Mouse (Mus musculus) mesoderm, embryonic 11.5 days (tissue): Measurements from ENCODE around the gene Inhbe.
A peak's percentile ranks its signal among the peaks of the same experiment; 100 is the strongest.
"Not testable (repeated sequence)": the region's sequence is repeated elsewhere in the genome, so short reads cannot be mapped to it uniquely, and the experiment has no call there.

Experiments used
- DNase-seq: peaks from one replicate; pipeline ENCODE4 v3.0.0-alpha.2; 2012; ENCODE audit warnings: low read depth, low spot score

Inhbe gene

DNA sequence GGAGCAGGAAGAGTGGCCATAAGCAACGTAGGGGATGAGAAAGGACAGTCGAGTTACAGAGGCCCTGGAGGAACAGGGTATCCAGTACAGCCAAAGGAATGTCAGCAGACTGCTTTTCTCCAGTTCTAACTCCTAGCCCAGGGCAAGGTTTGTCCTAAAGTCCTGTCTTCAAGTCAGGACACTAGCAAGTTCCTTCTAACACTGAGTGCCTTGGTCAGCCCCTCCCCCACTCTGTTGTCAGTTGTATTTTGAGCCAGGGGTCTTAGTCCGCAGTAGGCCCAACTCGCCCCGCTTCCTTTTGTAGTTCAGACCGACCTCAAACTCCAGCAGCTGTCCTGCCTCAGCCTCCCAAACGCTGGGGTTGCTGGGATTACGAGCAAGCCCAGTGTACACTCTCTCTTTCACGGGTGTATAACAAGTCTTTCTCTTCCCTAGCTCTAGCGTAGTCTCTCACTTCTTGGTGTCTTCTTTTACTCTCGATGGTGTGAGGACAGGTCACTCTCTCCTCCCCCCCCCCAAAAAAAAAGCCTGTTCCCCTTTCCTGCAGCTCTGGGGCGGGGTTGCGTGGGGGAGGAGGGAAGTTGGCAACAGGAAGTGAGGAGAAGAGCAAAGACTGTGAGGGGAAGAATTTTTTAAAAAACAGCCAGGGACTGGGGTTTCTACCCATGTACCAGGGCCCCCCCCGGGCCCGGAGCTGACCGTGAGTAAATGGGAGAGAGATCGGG is 30.9 kb downstream of the Inhbe start:
- no peak for DNase-seq

DNA sequence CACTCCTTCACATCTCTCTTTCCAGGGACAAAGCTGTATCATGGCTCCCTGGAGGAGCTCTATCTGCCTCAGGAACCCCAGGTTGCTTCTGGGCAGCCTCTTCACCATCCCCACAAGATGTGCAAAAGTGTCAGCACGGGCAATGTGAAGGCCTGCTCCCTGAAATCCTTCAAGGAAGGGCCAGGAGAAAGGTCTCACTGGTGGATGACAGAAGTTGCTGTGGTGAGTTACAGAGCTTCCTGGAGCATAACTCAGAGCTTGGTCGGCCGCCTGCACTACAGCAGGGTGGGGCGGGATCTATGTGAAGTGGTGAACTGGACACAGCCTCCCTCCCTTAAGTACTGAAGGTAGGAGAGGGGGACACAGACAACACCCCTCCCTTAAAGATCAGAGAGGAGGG is 31.5 kb downstream of the Inhbe start:
- no peak for DNase-seq

- no peak for DNase-seq
Observed at GRCm38 (mm10) chr10:127322178-127322577, 32.0 kb downstream of the Inhbe start.

GRCm38 (mm10) chr10:127321621-127322020 is 32.6 kb downstream of the Inhbe start, which contains the start of gene Arhgap9:
Arhgap9 (plus strand) TSS chr10:127321964.
- DNase-seq = no peak

- no peak for DNase-seq
Observed at GRCm38 (mm10) chr10:127319969-127320368, 34.2 kb downstream of the Inhbe start.

DNA sequence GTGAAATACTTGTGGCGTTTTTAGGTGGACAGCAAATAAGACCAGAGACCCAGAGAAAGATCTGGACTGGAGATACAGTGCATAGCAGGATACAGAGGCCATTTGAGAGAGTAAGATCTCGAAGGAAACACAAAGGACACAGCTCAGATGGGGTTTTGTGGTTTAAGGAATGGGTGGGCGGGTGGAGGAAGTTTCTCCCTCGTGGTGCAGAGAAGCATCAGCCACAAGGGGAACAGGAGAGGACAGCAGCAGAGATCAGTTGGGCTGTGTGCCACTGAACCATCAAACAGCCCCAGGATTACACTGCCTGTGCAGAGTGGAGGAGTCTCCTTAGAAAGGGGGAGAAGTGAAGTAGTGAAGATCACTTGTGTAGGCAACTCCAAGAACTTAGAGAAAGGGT is 36.2 kb downstream of the Inhbe start:
- no peak for DNase-seq

- no peak for DNase-seq
Observed at GRCm38 (mm10) chr10:127317277-127317676, 36.9 kb downstream of the Inhbe start.

- DNase-seq = not testable (repeated sequence)
Observed at GRCm38 (mm10) chr10:127314950-127315349, 39.3 kb downstream of the Inhbe start.

DNA sequence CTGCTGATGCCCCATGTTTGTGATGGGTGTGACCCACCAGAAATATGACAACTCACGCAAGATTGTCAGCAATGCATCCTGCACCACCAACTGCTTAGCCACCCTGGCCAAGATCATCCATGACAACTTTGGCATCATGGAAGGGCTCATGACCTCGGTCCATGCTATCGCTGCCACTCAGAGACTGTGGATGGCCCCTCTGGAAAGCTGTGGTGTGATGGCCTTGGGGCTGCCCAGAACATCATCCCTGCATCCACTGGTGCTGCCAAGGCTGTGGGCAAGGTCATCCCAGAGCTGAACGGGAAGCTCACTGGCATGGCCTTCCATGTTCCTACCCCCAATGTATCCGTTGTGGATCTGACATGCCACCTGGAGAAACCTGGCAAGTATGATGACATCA is 40.7 kb downstream of the Inhbe start:
- not testable (repeated sequence) for DNase-seq

GRCm38 (mm10) chr10:127312858-127313257 is 41.4 kb downstream of the Inhbe start:
- no peak for DNase-seq

GRCm38 (mm10) chr10:127312356-127312676 is 41.9 kb downstream of the Inhbe start:
- peak; percentile 94 for DNase-seq

GRCm38 (mm10) chr10:127311476-127312355 is 42.5 kb downstream of the Inhbe start, which contains the start of gene Mars:
Mars (minus strand) TSS chr10:127311786.
- DNase-seq = peak; percentile 94

DNA sequence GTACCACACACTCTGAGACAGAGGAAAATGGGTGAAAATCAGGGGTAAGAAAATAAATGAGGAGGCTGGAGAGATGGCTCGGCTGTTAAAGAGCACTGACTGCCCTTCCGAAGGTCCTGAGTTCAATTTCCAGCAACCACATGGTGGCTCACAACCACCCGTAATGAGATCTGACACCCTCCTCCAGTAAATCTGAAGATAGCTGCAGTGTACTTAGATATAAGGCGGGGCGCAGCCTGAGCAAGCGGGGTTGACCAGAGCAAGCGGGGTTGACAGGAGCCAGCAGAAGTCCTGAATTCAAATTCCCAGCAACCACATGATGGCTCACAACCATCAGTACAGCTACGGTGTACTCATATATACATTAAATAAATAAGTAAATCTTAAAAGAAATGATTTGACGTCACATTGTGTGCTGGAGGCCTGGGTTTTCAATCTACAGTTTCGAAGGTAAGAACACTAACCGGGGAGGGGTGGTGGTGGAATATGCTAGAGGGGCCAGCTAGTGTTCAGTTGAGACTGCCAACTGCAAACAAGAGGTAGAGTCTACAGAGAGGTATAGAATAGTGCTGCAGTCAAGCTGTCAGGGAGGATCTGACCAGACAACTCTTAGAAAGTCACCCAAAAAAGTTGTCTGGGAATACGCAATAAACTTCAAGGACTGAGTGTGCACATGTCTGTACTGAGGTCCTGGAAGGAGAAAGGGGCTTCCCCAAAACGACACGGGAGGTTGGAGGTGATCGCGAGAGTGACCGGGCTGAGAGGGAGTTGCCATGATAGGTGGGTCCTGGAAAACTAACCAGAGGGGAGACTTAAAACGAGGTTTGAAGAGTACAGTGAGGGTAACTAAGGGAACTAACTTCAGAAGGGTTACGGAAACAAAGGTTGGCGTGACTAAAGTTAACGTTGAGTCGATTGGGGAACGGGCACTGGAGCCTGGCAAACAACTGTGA is 43.4 kb downstream of the Inhbe start:
- DNase-seq = peak; percentile 64

GRCm38 (mm10) chr10:127309167-127309566 is 45.0 kb downstream of the Inhbe start:
- DNase-seq = not testable (repeated sequence)

- no peak for DNase-seq
Observed at GRCm38 (mm10) chr10:127303136-127303535, 51.1 kb downstream of the Inhbe start.

- DNase-seq = no peak
Observed at GRCm38 (mm10) chr10:127300361-127300760, 53.9 kb downstream of the Inhbe start.
